Comparison of ENCODE assay signal across 29 mouse cellular contexts in genomic region chr11:24342732-24343131, GRCm38 (mm10).
A peak's percentile ranks its signal among the peaks of the same experiment; 100 is the strongest.
DNase-seq lines count a peak whose midpoint lies in the region; ATAC-seq and TF ChIP-seq lines count a peak whose summit lies in the region.
"Had no signal": no experiment of that assay in that cellular context is flagged by ENCODE, and none has a peak within 500 bp of the region (broad histone marks: within the 10 kb centered on the region; RNA-seq: fewer than 3 reads in every experiment).

No protein-coding gene starts in this region.

- H3K4me1 ChIP-seq in embryonic facial prominence, embryonic 14.5 days (ENCODE audit: control insufficient read depth, insufficient read depth, low read length) = peaks cover 10% of the 10 kb centered on the region; the same call in 1 of the 2 replicates
- H3K4me1 ChIP-seq in embryonic facial prominence, embryonic 10.5 days = peaks cover 40% of the 10 kb centered on the region
- H3K4me1 ChIP-seq in hindbrain, postnatal 0 days (ENCODE audit: insufficient read depth, low read length) = no peaks in the 10 kb centered on the region
- peaks cover 18% of the 10 kb centered on the region for H3K4me1 ChIP-seq in hindbrain, embryonic 12.5 days
- no peaks in the 10 kb centered on the region for H3K4me1 ChIP-seq in stomach, postnatal 0 days (replicated peaks; ENCODE audit: control insufficient read depth, insufficient read depth)
- peaks cover 5% of the 10 kb centered on the region; the same call in 1 of the 2 replicates for H3K4me1 ChIP-seq in liver, postnatal 0 days (ENCODE audit: insufficient read depth)
- H3K4me1 ChIP-seq: heart, embryonic 12.5 days; heart, embryonic 15.5 days had no signal

- no peaks in the 10 kb centered on the region for H3K9me3 ChIP-seq in embryonic facial prominence, embryonic 14.5 days (ENCODE audit: control insufficient read depth, low read length)
- no peaks in the 10 kb centered on the region for H3K9me3 ChIP-seq in embryonic facial prominence, embryonic 10.5 days
- no peaks in the 10 kb centered on the region for H3K9me3 ChIP-seq in hindbrain, postnatal 0 days (ENCODE audit: low read length)
- no peaks in the 10 kb centered on the region for H3K9me3 ChIP-seq in hindbrain, embryonic 12.5 days (replicated peaks)
- no peaks in the 10 kb centered on the region for H3K9me3 ChIP-seq in stomach, postnatal 0 days (ENCODE audit: control insufficient read depth, low read length)
- no peaks in the 10 kb centered on the region for H3K9me3 ChIP-seq in liver, postnatal 0 days (ENCODE audit: low read length)
- H3K9me3 ChIP-seq: forebrain, embryonic 12.5 days; forebrain, embryonic 15.5 days; heart, embryonic 12.5 days; heart, embryonic 15.5 days; hindbrain, embryonic 10.5 days; intestine, embryonic 15.5 days had no signal

- DNase-seq in embryonic facial prominence, embryonic 14.5 days (ENCODE audit: low spot score) = peak; percentile 23
- DNase-seq in embryonic facial prominence, embryonic 10.5 days (ENCODE audit: low spot score) = no peak
- no peak for DNase-seq in hindbrain, postnatal 0 days (ENCODE audit: low spot score)
- DNase-seq in urinary bladder, postnatal 14 days (ENCODE audit: low spot score) = peak; percentile 22
- DNase-seq in urinary bladder, postnatal 10 days (ENCODE audit: low spot score) = no peak
- DNase-seq in stomach, postnatal 0 days (ENCODE audit: low spot score) = no peak
- no peak for DNase-seq in liver, postnatal 0 days
- DNase-seq: adrenal gland, adult 8-10 months; adrenal gland, postnatal 25 days; cerebellum, adult 11-12 months; cerebellum, adult 8-10 months; cerebellum, postnatal 10 days; cerebellum, postnatal 36 days; embryo, embryonic 11 days; gastrocnemius, adult 2 months; gastrocnemius, postnatal 14 days; heart, adult 18-20 months; heart, postnatal 10 days; heart, postnatal 36 days had no signal

- ATAC-seq in embryonic facial prominence, embryonic 14.5 days (ENCODE audit: low read depth) = peak; percentile 35; the same call in 1 of the 2 replicates
- ATAC-seq in hindbrain, postnatal 0 days = peak; percentile 6; the same call in 1 of the 2 replicates
- ATAC-seq in hindbrain, embryonic 12.5 days (ENCODE audit: low FRiP score) = no peak
- peak; percentile 54; the same call in 1 of the 2 replicates for ATAC-seq in stomach, postnatal 0 days (ENCODE audit: low FRiP score, low TSS enrichment)
- ATAC-seq in liver, postnatal 0 days = no peak
- ATAC-seq: activated CD4-positive, CD25-positive, alpha-beta regulatory T cell, adult 4 months; forebrain, embryonic 15.5 days; intestine, embryonic 15.5 days had no signal

- WGBS in embryonic facial prominence, embryonic 14.5 days = 76% methylated on average over 2 of the region's 2 CpGs
- WGBS in embryonic facial prominence, embryonic 10.5 days = 92% methylated on average over 2 of the region's 2 CpGs
- WGBS in hindbrain, postnatal 0 days = 84% methylated on average over 2 of the region's 2 CpGs
- WGBS in hindbrain, embryonic 12.5 days = 96% methylated on average over 2 of the region's 2 CpGs
- WGBS in stomach, postnatal 0 days = 81% methylated on average over 2 of the region's 2 CpGs
- WGBS in liver, postnatal 0 days (ENCODE audit: insufficient replicate concordance) = 84% methylated on average over 2 of the region's 2 CpGs

- no peak overlapping the region for H3K4me2 ChIP-seq in embryonic facial prominence, embryonic 14.5 days (ENCODE audit: low read depth, low read length)
- H3K4me2 ChIP-seq in hindbrain, postnatal 0 days (ENCODE audit: low read depth, low read length) = no peak overlapping the region
- H3K4me2 ChIP-seq in hindbrain, embryonic 12.5 days (replicated peaks) = no peak overlapping the region
- no peak overlapping the region for H3K4me2 ChIP-seq in stomach, postnatal 0 days (replicated peaks; ENCODE audit: low read depth)
- H3K4me2 ChIP-seq in liver, postnatal 0 days (ENCODE audit: low read depth, low read length) = no peak overlapping the region
- H3K4me2 ChIP-seq: forebrain, embryonic 12.5 days; forebrain, embryonic 15.5 days; heart, embryonic 12.5 days; heart, embryonic 15.5 days; hindbrain, embryonic 14.5 days; intestine, embryonic 15.5 days had no signal

- H3K27me3 ChIP-seq in embryonic facial prominence, embryonic 14.5 days (replicated peaks; ENCODE audit: control insufficient read depth, insufficient read depth, low read length) = no peaks in the 10 kb centered on the region
- H3K27me3 ChIP-seq in embryonic facial prominence, embryonic 10.5 days (replicated peaks; ENCODE audit: low read depth, poor library complexity, severe bottlenecking) = no peaks in the 10 kb centered on the region; the same call in 1 of the 2 replicates
- no peaks in the 10 kb centered on the region for H3K27me3 ChIP-seq in hindbrain, postnatal 0 days (ENCODE audit: insufficient read depth, low read length)
- H3K27me3 ChIP-seq in hindbrain, embryonic 12.5 days = no peaks in the 10 kb centered on the region
- H3K27me3 ChIP-seq in stomach, postnatal 0 days (ENCODE audit: control insufficient read depth, insufficient read depth, low read length) = no peaks in the 10 kb centered on the region
- H3K27me3 ChIP-seq in liver, postnatal 0 days (ENCODE audit: insufficient read depth, low read length) = no peaks in the 10 kb centered on the region
- H3K27me3 ChIP-seq: forebrain, embryonic 12.5 days; forebrain, embryonic 15.5 days; heart, embryonic 12.5 days; heart, embryonic 15.5 days; intestine, embryonic 15.5 days had no signal

- H3K9ac ChIP-seq in embryonic facial prominence, embryonic 14.5 days (ENCODE audit: low read depth, low read length) = no peak overlapping the region
- H3K9ac ChIP-seq in hindbrain, postnatal 0 days (replicated peaks; ENCODE audit: low read length) = no peak overlapping the region
- no peak overlapping the region for H3K9ac ChIP-seq in hindbrain, embryonic 12.5 days
- no peak overlapping the region for H3K9ac ChIP-seq in stomach, postnatal 0 days (ENCODE audit: low read length)
- no peak overlapping the region for H3K9ac ChIP-seq in liver, postnatal 0 days (replicated peaks)
- H3K9ac ChIP-seq: forebrain, embryonic 12.5 days; forebrain, embryonic 15.5 days; heart, embryonic 12.5 days; heart, embryonic 15.5 days; hindbrain, embryonic 14.5 days; intestine, embryonic 15.5 days had no signal

- TF ChIP-seq CTCF in hindbrain, postnatal 0 days (IDR thresholded peaks at IDR 0.05; ENCODE audit: low read depth) = no peak
- no peak for TF ChIP-seq CTCF in stomach, postnatal 0 days (IDR thresholded peaks at IDR 0.05; ENCODE audit: low read depth)
- TF ChIP-seq CTCF in liver, postnatal 0 days (IDR thresholded peaks at IDR 0.05; ENCODE audit: low read depth) = no peak

- H3K36me3 ChIP-seq in embryonic facial prominence, embryonic 14.5 days (ENCODE audit: control insufficient read depth, insufficient read depth, low read length) = no peaks in the 10 kb centered on the region
- H3K36me3 ChIP-seq in embryonic facial prominence, embryonic 10.5 days (replicated peaks) = no peaks in the 10 kb centered on the region
- no peaks in the 10 kb centered on the region for H3K36me3 ChIP-seq in hindbrain, postnatal 0 days (ENCODE audit: insufficient read depth, low read length)
- no peaks in the 10 kb centered on the region for H3K36me3 ChIP-seq in hindbrain, embryonic 12.5 days
- no peaks in the 10 kb centered on the region for H3K36me3 ChIP-seq in stomach, postnatal 0 days (ENCODE audit: control insufficient read depth, insufficient read depth, low read length)
- H3K36me3 ChIP-seq in liver, postnatal 0 days (replicated peaks; ENCODE audit: insufficient read depth, low read length) = no peaks in the 10 kb centered on the region
- H3K36me3 ChIP-seq: forebrain, embryonic 12.5 days; forebrain, embryonic 15.5 days; heart, embryonic 12.5 days; heart, embryonic 15.5 days; hindbrain, embryonic 10.5 days; intestine, embryonic 15.5 days had no signal

- H3K27ac ChIP-seq in embryonic facial prominence, embryonic 14.5 days (replicated peaks; ENCODE audit: low read depth, low read length) = no peak overlapping the region
- no peak overlapping the region for H3K27ac ChIP-seq in embryonic facial prominence, embryonic 10.5 days (replicated peaks)
- H3K27ac ChIP-seq in hindbrain, postnatal 0 days = no peak overlapping the region
- no peak overlapping the region for H3K27ac ChIP-seq in hindbrain, embryonic 12.5 days
- no peak overlapping the region for H3K27ac ChIP-seq in stomach, postnatal 0 days (replicated peaks)
- no peak overlapping the region for H3K27ac ChIP-seq in liver, postnatal 0 days (ENCODE audit: low read depth)
- H3K27ac ChIP-seq: forebrain, embryonic 12.5 days; forebrain, embryonic 15.5 days; gastrocnemius, adult 2 months; heart, embryonic 15.5 days; hindbrain, embryonic 10.5 days; hindbrain, embryonic 14.5 days; intestine, embryonic 15.5 days had no signal

- H3K4me3 ChIP-seq in embryonic facial prominence, embryonic 14.5 days (ENCODE audit: low read depth, low read length) = no peak overlapping the region
- no peak overlapping the region for H3K4me3 ChIP-seq in embryonic facial prominence, embryonic 10.5 days
- no peak overlapping the region for H3K4me3 ChIP-seq in hindbrain, postnatal 0 days (ENCODE audit: low read length)
- no peak overlapping the region for H3K4me3 ChIP-seq in hindbrain, embryonic 12.5 days
- H3K4me3 ChIP-seq in stomach, postnatal 0 days (ENCODE audit: low read depth, low read length) = no peak overlapping the region
- no peak overlapping the region for H3K4me3 ChIP-seq in liver, postnatal 0 days (ENCODE audit: low read depth, low read length)
- H3K4me3 ChIP-seq: erythroblast, embryonic 14.5 days; forebrain, embryonic 12.5 days; forebrain, embryonic 15.5 days; gastrocnemius, adult 2 months; heart, embryonic 12.5 days; heart, embryonic 15.5 days; hindbrain, embryonic 10.5 days; intestine, embryonic 15.5 days had no signal

- no peak for TF ChIP-seq EP300 in stomach, postnatal 0 days (optimal IDR thresholded peaks at IDR 0.05)
- TF ChIP-seq EP300 in liver, postnatal 0 days (IDR thresholded peaks at IDR 0.05; ENCODE audit: low read depth) = no peak

Comparison
In these comparisons a context has a peak if more than half of its experiments do, and no peak if none do; other contexts are left out.
1. ATAC-seq: peak in embryonic facial prominence, embryonic 14.5 days (single experiment), hindbrain, postnatal 0 days (single experiment) and stomach, postnatal 0 days (single experiment); none in hindbrain, embryonic 12.5 days (single experiment) and liver, postnatal 0 days (single experiment).
2. DNase-seq: peak in embryonic facial prominence, embryonic 14.5 days (single experiment) and urinary bladder, postnatal 14 days (single experiment); none in embryonic facial prominence, embryonic 10.5 days (single experiment), hindbrain, postnatal 0 days (single experiment), urinary bladder, postnatal 10 days (single experiment), stomach, postnatal 0 days (single experiment) and liver, postnatal 0 days (single experiment).